Mouse (Mus musculus) layer of hippocampus, adult 11-12 months (tissue): Measurements from ENCODE around the gene Mpzl3.

Experiments
- DNase-seq: peaks from one replicate; pipeline ENCODE4 v3.0.0; 2022; ENCODE audit warnings: low spot score

Gene Mpzl3

GRCm38 (mm10) chr9:45046973-45047372 lies 8.0 kb upstream of the Mpzl3 start:
- DNase-seq = no peak

- peak; percentile 27 for DNase-seq
These were observed 6.5 kb upstream of the Mpzl3 start for GRCm38 (mm10) chr9:45048511-45048910.

- DNase-seq = no peak
These were observed 5.3 kb upstream of the Mpzl3 start for GRCm38 (mm10) chr9:45049731-45050130.

DNA sequence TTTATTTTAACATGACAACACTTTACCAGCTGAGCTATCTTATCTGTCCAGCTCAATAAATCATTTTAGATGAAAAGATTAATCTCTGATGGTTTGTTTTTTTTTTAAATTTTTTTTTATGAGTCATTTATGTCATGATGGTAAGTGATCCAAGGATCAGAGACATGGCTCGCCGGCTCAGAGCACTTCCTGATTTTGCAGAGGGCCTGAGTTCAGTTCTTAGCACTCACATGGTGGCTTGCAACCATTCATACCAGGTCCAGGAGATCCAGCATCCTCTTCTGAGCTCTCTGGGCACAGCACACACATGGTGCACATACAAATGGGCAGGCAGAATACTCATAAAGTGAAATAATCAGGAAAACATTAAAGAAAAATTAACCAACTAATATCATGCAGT lies 4.7 kb upstream of the Mpzl3 start:
- DNase-seq = no peak

GRCm38 (mm10) chr9:45058304-45058940 lies 3.4 kb downstream of the Mpzl3 start:
- no peak for DNase-seq

- DNase-seq = no peak
These were observed 5.2 kb downstream of the Mpzl3 start for GRCm38 (mm10) chr9:45060151-45060550.

DNA sequence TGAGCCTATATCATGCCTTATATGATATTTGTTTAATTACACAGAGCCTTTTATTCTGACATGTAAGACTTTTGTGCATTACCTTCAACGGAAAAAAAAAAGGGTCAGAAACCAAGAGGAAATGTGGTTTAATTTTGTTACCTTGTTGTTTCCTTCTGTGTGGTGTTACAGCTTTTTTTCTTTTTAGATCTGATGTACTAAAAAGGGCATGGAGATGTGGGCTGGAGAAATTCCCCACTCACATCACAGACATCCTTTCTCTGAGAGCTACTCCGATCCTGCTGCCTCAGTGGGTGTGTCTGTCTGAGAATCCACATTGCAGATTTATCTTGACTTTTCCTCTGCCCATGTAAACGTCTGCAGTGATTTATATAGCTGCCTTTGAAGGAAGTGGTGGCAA lies 7.7 kb downstream of the Mpzl3 start:
- no peak for DNase-seq

DNA sequence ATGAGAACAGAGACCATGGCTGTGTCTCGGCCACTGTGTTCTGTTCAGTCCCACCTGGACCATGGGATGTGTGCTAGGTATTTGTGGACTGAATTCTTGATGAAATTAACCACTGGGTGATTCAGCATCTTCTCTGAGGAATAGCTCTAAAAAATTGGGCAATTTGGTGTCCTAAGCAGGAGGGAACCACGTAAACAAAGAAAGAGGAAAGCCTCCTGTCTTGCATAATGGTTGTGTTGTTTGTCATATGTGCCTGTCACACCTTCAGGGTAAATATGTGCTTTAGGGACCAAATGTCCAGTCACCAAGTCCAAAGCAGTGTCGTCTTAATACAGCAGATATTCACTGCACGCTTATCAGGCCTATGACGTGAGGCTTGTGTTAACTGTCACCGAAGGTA lies 9.4 kb downstream of the Mpzl3 start:
- no peak for DNase-seq

DNA sequence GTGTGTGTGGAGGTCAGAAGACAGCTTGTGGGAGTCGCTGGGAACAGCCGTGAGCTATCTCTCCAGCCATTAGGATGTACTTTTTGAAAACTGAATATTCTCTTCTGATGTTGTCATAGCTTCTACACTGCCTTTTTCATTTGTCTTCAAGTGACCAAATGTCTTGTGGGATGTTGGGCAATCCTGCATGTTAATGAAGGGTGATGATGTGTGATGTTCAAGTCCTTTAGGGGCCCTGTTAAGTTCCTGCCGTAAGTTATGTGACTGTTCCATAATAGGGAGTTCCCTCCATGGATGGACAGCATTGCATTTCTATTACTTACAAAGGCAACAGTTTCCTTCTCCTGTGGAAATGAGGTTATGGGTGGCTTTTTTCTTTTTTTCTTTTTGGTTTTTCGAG lies 11.7 kb downstream of the Mpzl3 start:
- no peak for DNase-seq

- DNase-seq = no peak
These were observed 16.8 kb downstream of the Mpzl3 start for GRCm38 (mm10) chr9:45071800-45072199.

GRCm38 (mm10) chr9:45077859-45078258 lies 22.9 kb downstream of the Mpzl3 start:
- no peak for DNase-seq

DNA sequence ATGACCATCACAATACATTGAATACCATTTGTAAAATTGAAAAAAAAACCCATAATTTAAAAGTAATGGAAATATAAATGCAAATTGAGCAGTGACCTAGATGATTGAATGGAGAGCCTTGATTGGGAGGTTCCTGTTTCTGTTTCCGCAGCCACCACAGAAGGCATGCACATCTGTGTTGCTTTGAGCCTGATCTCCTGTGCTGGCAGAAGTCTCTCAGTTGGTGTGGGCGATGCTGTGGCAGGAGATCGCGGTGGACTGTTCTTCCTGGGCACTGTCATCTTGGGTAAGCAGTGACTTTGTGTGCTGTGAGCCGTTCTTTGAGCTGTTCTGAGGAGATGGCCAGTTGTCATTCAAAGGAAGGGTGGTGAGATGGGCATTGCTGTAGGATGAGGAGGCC lies 24.0 kb downstream of the Mpzl3 start, which contains the start of gene Jaml:
TSS of gene Jaml (plus strand) at position 173 of the 400 bp plus-strand sequence.
- DNase-seq = no peak

DNA sequence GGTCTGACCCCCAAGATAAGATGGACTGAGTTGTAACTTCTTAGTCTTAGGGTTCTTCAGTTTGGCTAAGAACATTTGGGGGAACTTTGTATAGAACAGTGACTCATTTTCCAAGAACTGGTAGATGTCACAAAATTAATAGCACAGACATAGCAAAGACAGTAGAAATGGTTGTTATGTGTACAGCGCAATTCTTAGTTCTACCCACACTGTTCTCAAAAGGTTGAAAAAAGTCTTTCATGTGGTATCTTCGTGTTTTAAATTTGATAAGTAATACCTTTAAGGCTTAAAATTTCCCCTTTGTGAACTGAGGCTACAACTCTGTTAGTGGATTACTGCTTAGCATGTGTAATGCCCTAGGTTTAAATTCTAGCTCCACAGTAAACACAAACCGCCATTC lies 28.1 kb downstream of the Mpzl3 start:
- no peak for DNase-seq

DNA sequence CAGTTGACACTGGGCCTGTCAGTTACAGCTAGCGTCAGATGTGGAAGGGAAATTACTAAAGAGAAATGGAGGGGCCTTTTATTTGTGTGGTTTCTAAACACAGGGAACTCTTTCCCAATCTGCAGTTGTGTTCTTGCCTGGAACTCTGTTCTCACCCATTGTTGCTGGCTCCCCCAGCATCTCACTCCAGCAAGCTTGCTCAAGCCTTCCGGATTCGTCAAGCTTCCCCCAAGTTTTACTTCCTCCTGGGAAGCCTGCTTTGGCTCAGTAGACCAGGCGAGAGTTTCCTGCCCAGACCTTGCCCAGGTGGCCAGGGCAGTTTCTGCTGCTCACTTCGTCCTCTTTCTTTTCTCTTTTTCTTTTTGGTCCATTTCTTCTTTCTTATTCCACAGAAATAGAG lies 29.6 kb downstream of the Mpzl3 start:
- no peak for DNase-seq

DNA sequence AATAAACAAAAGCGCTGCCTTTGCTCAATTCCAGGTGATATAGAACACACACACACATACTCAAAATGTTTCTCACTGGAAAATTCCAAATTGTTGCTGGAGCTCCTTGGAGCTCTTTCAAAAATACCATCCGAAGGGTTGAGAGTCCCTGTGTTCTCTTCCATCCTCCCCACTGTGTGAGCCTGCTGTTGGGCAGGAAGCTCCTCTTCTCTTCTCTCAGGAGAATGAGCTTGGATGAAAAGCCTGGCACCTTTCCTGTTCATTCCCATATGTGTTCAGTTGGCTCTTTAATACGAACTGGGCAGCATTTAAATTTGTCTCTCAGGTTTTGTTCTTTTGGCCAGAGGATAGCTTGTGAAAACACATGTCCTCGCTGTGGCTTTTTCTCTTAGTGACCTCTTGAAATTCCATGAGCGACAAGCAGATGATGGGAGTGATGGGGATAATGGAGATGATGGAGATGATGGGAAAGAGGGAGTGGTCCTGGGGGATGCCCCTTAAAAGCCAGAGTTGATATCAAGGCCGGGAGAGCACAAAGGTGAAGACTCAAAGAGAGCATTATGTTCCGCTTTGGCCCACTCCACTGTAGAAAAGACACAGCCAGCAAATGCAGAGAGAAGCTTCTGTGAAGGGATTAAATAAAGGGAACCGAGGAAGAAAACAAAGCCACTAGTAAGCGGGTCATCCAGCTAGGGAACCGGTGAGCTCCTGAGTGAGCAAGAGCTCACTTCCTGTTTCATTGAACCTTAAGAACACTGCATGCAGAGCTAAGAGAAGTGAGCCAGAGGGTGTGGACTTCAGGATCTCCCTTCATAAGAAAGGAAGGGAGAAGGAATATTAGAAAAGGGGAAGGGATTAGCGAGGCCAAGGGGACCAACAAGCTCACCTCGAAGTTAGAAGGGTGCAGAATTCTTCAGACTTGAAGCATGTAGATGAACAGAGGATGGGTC lies 31.0 kb downstream of the Mpzl3 start:
- no peak for DNase-seq

DNA sequence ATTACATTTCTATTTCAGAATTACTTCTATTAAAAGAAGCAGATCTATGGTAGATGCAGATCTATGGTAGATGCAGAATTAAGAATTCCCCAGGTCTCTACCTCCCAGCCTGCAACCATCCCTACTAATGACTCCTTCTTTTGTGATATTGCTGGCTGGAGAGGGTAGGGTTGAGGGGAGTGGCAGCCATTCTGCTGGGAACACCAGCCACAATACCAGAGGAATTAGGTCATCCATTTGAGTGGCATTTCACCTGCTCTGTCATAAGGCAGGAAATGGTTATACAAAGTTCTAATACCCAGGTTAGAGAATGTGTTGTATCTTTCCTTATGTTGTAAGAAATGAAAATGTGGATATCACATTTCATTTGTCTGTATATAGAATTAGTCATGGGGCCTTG lies 33.1 kb downstream of the Mpzl3 start:
- DNase-seq = no peak

DNA sequence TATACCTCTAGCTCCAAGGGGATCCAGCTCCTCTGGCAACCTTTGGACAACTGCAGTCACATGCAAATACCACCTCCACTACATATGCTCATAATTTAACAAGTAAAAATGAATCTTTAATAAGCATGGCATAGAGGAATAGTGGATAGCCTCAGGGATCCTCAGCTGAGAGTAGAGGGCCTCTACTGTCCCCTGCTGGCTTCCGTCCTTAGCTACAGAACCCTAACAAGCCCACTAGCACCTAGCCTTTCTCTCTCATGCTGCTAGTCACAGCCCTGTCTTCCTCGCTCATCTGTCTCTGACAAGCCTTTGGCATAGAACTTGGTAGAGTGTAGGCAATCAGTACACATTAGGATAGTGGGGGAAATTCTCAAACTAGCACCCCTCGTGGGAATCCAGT lies 35.8 kb downstream of the Mpzl3 start:
- DNase-seq = no peak

- no peak for DNase-seq
These were observed 37.7 kb downstream of the Mpzl3 start for GRCm38 (mm10) chr9:45092641-45093040.

GRCm38 (mm10) chr9:45095149-45095937 lies 40.4 kb downstream of the Mpzl3 start:
- no peak for DNase-seq

- DNase-seq = no peak
These were observed 42.9 kb downstream of the Mpzl3 start for GRCm38 (mm10) chr9:45097877-45098276.

GRCm38 (mm10) chr9:45098426-45098825 lies 43.4 kb downstream of the Mpzl3 start:
- no peak for DNase-seq

GRCm38 (mm10) chr9:45102528-45102927 lies 47.5 kb downstream of the Mpzl3 start:
- DNase-seq = no peak
